Mouse (Mus musculus) liver, embryonic 14.5 days (tissue): Measurements from ENCODE around the gene Cyp1a2.

ENCODE experiments used
- CTCF ChIP-seq: IDR thresholded peaks from 2 replicates; pipeline ENCODE4 v1.5.1; 2016; ENCODE audit warnings: antibody characterized with exemption, low read depth, control low read depth
- EP300 ChIP-seq: IDR thresholded peaks from 2 replicates; pipeline ENCODE4 v1.6.1; 2016; ENCODE audit warnings: antibody characterized with exemption, low read depth

GRCm38 (mm10) chr9:57708068-57708719 is 24.7 kb upstream of the Cyp1a2 start, which contains the start of gene Edc3:
- TF ChIP-seq CTCF, result no peak
- no peak for TF ChIP-seq EP300
